Mouse (Mus musculus) liver, embryonic 15.5 days (tissue): Measurements from ENCODE around the gene Elob. TPM values are rescaled to one million over a fixed set of nuclear protein-coding genes. Genes with fewer than 3 reads are reported as not detected.

Experiments
- ATAC-seq: fragments of 200-750 bp; cut with Nextera tagmentation; 2 replicates; pipeline ENCODE4 v1.8.0; 2017; ENCODE audit warnings: moderate number of reproducible peaks, mild to moderate bottlenecking, moderate library complexity; ENCODE audit not compliant: insufficient read depth
- H3K27ac ChIP-seq: fragments of 300-500 bp; sonication (generic); replicated peaks from 2 replicates; pipeline ENCODE4 v1.5.1; 2015; ENCODE audit warnings: mild to moderate bottlenecking, inconsistent platforms
- H3K27me3 ChIP-seq: fragments of 300-500 bp; sonication (generic); 2 replicates; pipeline ENCODE4 v1.6.1; 2015; ENCODE audit warnings: mild to moderate bottlenecking, inconsistent platforms
- H3K36me3 ChIP-seq: fragments of 300-500 bp; sonication (generic); replicated peaks from 2 replicates; pipeline ENCODE4 v1.6.1; 2015; ENCODE audit warnings: moderate library complexity, mild to moderate bottlenecking, inconsistent platforms
- H3K4me1 ChIP-seq: fragments of 300-500 bp; sonication (generic); replicated peaks from 2 replicates; pipeline ENCODE4 v1.6.1; 2015; ENCODE audit warnings: inconsistent platforms
- H3K4me2 ChIP-seq: fragments of 300-500 bp; sonication (generic); 2 replicates; pipeline ENCODE4 v1.6.1; 2015; ENCODE audit warnings: moderate library complexity, mild to moderate bottlenecking, inconsistent platforms
- H3K4me3 ChIP-seq: fragments of 300-500 bp; sonication (generic); replicated peaks from 2 replicates; pipeline ENCODE4 v1.5.1; 2015; ENCODE audit warnings: mild to moderate bottlenecking, inconsistent platforms
- H3K9ac ChIP-seq: fragments of 300-500 bp; sonication (generic); 2 replicates; pipeline ENCODE4 v1.6.1; 2015; ENCODE audit warnings: moderate library complexity, mild to moderate bottlenecking, inconsistent platforms
- H3K9me3 ChIP-seq: fragments of 300-500 bp; sonication (generic); replicated peaks from 2 replicates; pipeline ENCODE4 v1.6.1; 2016; ENCODE audit warnings: inconsistent platforms
- WGBS: fragments of 180-500 bp; shearing (Covaris S2); methylation state at CpG from one replicate; pipeline ENCODE4 v1.1.7; 2015; ENCODE audit warnings: mixed read lengths; ENCODE audit not compliant: insufficient replicate concordance; 5-methylcytosine and 5-hydroxymethylcytosine counted together
- polyA plus RNA-seq: library from polyadenylated mRNA; unstranded; fragments of >200 nt; fragmentation: Nextera tagmentation; extraction: Ambion mirVana; gene quantifications from 2 replicates; pipeline ENCODE4 v1.2.1, GENCODE M21; 2015

Gene Elob
- polyA plus RNA-seq: 388 and 452 TPM in 2 replicates

GRCm38 (mm10) chr17:23829064-23829619 is at the start of gene Elob:
Gene Elob (minus strand): TSS chr17:23829136.
- H3K4me2 ChIP-seq: peak within 1 kb of the TSS; percentile 86
- peak within 1 kb of the TSS; percentile 85 for H3K9ac ChIP-seq
- WGBS: 1% methylated on average over 36 of the region's 42 CpGs
- peak within 1 kb of the TSS; percentile 84 for H3K4me3 ChIP-seq
- peak; percentile 92 for ATAC-seq
- H3K36me3 ChIP-seq: peaks cover 35% of the 10 kb centered on the region
- peaks cover 22% of the 10 kb centered on the region for H3K4me1 ChIP-seq
- H3K27ac ChIP-seq: peak within 1 kb of the TSS; percentile 86
- H3K9me3 ChIP-seq: no peaks in the 10 kb centered on the region
- peaks cover 27% of the 10 kb centered on the region for H3K27me3 ChIP-seq

DNA sequence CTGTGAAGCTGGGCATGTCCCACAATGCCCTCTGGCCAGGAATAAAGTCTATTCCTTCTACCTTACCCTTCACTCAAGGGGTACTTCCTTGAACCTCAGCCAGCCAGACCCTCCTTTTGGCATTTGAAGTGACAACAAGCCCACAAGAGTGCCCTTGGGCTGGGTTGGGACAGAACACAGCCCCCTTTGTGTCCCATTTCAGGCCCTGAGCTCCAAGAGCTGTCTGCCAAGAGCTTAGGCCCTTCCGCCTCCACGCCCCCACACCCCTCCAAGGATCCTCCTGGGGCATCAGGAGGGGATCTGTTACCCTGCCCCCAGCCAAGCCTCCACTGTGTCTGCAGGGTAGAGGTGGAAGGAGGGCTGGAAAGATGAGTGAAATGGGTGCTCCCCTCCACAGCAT is 48.2 kb upstream of the Elob start:
- Histone ChIP-seq H3K27ac (no peak overlapping the region), H3K36me3 (no peaks in the 10 kb centered on the region), H3K27me3 (no peaks in the 10 kb centered on the region), H3K9me3 (no peaks in the 10 kb centered on the region), H3K4me2 (no peak overlapping the region), H3K4me3 (no peak overlapping the region), H3K9ac (no peak overlapping the region), H3K4me1 (no peaks in the 10 kb centered on the region)
- 83% methylated on average over 2 of the region's 2 CpGs for WGBS
- no peak for ATAC-seq

DNA sequence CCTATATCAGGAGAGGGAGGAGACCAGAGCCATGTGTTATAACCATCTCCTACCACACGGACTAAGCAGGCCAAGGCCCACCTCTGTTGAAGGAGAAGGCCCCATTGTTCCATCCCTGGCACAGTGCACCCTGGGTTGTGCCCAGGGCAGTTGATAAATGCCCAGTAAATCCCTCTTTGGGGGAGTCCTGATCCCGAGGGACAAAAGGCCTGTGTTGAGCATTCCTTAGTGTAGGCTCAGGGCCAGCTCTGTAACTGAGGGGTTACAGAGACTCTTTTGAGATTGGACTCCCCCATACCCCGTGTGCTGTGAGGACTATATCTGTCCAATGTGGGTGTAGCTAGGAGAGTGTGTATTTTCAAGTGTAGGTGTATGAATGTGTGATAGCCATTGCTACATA is 47.8 kb upstream of the Elob start:
- Histone ChIP-seq H3K27me3 (no peaks in the 10 kb centered on the region), H3K9ac (no peak overlapping the region), H3K4me1 (no peaks in the 10 kb centered on the region), H3K4me2 (no peak overlapping the region), H3K27ac (no peak overlapping the region), H3K36me3 (no peaks in the 10 kb centered on the region), H3K9me3 (no peaks in the 10 kb centered on the region), H3K4me3 (no peak overlapping the region)
- 37% methylated on average over 3 of the region's 3 CpGs for WGBS
- no peak for ATAC-seq

DNA sequence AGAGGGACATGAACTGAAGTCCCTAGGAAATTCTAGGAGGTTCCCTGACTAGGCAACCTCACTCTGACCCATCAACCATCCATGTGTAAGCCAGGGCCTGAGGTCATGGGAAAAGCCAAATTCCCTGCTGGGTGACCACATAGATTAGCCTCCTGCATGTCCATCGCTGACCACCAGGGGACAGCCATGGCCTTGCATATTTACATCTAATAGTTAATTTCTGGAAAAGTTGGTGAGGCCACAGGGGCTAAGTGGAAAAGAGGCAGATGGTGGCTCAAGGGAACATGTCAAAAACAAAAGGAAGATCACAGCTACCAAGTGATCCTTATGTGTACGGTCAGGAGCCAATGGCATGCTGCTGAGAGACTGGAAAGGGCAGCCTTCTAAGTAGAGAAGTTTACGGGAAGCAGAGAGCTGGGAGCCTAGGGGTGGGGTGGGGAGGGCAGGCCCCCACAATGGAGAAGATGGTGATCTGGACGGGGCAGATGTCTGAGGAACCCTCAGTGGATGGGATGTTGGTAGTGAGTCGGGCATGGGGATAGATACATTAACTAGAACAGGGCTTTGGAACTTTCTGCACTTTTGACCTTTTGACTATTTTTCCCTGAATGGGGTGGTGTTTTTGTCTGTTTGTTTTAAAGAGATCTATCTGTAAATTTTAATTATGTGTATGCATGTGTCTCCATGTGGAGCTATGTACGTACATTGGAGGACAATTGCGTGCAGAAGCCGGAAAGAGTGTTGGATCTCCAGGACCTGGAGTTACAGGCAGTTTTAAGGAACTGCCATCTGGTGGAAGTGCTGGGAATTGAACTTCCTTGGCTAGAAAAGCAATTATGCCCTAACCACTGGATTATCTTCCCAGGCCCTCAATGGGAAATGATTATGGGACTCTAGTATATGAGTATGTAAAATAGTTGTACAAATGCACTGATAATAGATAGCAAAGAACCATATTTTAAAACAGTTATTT is 45.2 kb upstream of the Elob start:
- H3K27ac ChIP-seq: no peak overlapping the region
- H3K27me3 ChIP-seq: no peaks in the 10 kb centered on the region
- H3K4me2 ChIP-seq: no peak overlapping the region
- H3K4me3 ChIP-seq: no peak overlapping the region
- no peaks in the 10 kb centered on the region for H3K9me3 ChIP-seq
- WGBS: 38% methylated on average over 8 of the region's 8 CpGs
- H3K4me1 ChIP-seq: no peaks in the 10 kb centered on the region
- no peak overlapping the region for H3K9ac ChIP-seq
- no peaks in the 10 kb centered on the region for H3K36me3 ChIP-seq
- no peak for ATAC-seq

DNA sequence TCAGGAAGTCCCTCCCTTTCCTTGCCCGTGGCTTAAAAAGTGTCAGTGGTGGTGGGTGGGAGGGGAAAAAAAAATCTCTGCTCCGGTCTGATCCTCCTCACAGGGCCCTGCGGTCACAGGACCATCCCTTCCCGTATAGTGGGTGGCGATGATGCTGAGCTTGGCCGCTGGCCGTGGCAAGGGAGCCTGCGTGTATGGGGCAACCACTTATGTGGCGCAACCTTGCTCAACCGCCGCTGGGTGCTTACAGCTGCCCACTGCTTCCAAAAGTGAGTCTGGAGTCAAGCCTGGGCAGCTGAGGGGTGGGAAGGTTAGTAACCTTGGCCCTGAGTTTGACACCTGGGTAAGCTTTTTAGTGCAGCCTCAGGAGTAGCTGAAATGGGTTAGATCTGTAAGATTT is 39.6 kb upstream of the Elob start:
- Histone ChIP-seq H3K9ac (no peak overlapping the region), H3K27ac (no peak overlapping the region), H3K4me3 (no peak overlapping the region), H3K27me3 (no peaks in the 10 kb centered on the region), H3K36me3 (no peaks in the 10 kb centered on the region), H3K4me1 (no peaks in the 10 kb centered on the region), H3K4me2 (no peak overlapping the region), H3K9me3 (no peaks in the 10 kb centered on the region)
- WGBS: 74% methylated on average over 11 of the region's 11 CpGs
- no peak for ATAC-seq

- Histone ChIP-seq H3K27me3 (no peaks in the 10 kb centered on the region), H3K9ac (no peak within 1 kb of the TSS), H3K4me1 (no peaks in the 10 kb centered on the region), H3K9me3 (no peaks in the 10 kb centered on the region), H3K27ac (no peak within 1 kb of the TSS), H3K4me3 (no peak within 1 kb of the TSS), H3K4me2 (no peak within 1 kb of the TSS), H3K36me3 (no peaks in the 10 kb centered on the region)
- ATAC-seq: no peak
- WGBS: 73% methylated on average over 15 of the region's 15 CpGs
These were observed 38.8 kb upstream of the Elob start, which contains the start of gene Prss21 for GRCm38 (mm10) chr17:23867756-23868155. Gene Prss21 (plus strand): TSS chr17:23868056.

DNA sequence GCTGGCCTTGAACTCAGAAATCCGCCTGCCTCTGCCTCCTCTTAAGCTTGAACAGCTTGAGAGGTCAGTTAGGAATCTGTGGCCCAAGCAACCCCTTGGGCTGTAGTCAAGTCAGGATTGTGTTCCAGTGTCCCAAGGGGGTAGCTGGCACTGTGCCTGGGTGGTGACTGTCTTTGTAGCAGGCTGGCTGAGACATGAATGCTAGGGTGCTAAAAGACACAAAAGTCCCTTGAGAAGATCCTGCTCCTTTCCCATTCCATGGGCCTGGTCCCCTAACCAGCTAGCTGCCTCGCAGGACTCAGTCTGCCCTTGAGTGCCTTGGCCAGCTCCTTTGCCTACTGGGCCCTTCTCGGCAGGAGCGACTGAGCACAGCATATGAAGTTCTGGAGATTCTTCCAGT is 34.0 kb upstream of the Elob start:
- Histone ChIP-seq H3K4me1 (no peaks in the 10 kb centered on the region), H3K9ac (no peak overlapping the region), H3K27me3 (no peaks in the 10 kb centered on the region; the same call in 1 of the 2 replicates), H3K27ac (no peak overlapping the region), H3K36me3 (no peaks in the 10 kb centered on the region), H3K4me2 (no peak overlapping the region), H3K4me3 (no peak overlapping the region), H3K9me3 (no peaks in the 10 kb centered on the region)
- 59% methylated on average over 4 of the region's 4 CpGs for WGBS
- no peak for ATAC-seq

DNA sequence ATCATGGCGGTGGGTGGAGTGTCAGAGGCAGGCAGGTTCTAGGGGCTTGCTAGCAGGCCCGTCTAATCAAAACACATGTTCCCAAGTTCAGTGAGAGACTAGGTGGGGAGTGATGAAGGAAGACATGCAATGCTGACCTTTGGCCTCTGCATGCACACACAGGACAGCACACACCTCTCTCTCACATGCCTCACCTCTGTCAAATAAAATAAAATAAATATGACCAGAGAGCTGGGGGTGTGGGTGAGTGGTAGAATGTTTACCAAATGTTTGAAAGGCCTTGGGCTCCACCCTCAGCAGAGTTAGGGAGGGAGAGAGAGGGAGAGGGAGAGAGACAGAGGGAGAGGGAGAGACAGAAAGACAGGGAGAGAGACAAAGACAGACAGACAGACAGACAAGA is 29.0 kb upstream of the Elob start:
- no peaks in the 10 kb centered on the region for H3K4me1 ChIP-seq
- no peaks in the 10 kb centered on the region for H3K9me3 ChIP-seq
- no peak overlapping the region for H3K4me2 ChIP-seq
- no peak overlapping the region for H3K27ac ChIP-seq
- H3K4me3 ChIP-seq: no peak overlapping the region
- H3K36me3 ChIP-seq: no peaks in the 10 kb centered on the region
- 68% methylated on average over 2 of the region's 2 CpGs for whole genome bisulfite sequencing
- H3K9ac ChIP-seq: no peak overlapping the region
- no peak for ATAC-seq
- H3K27me3 ChIP-seq: no peaks in the 10 kb centered on the region; the same call in 1 of the 2 replicates

GRCm38 (mm10) chr17:23857193-23857592 is 28.3 kb upstream of the Elob start:
- Histone ChIP-seq H3K4me1 (no peaks in the 10 kb centered on the region), H3K27ac (no peak overlapping the region), H3K9me3 (no peaks in the 10 kb centered on the region), H3K9ac (no peak overlapping the region), H3K36me3 (no peaks in the 10 kb centered on the region), H3K27me3 (no peaks in the 10 kb centered on the region; the same call in 1 of the 2 replicates), H3K4me3 (no peak overlapping the region), H3K4me2 (no peak overlapping the region)
- ATAC-seq: no peak
- WGBS: 66% methylated on average over 6 of the region's 6 CpGs

- no peaks in the 10 kb centered on the region for H3K4me1 ChIP-seq
- H3K9me3 ChIP-seq: no peaks in the 10 kb centered on the region
- no peak overlapping the region for H3K27ac ChIP-seq
- ATAC-seq: no peak
- H3K27me3 ChIP-seq: no peaks in the 10 kb centered on the region
- no peak overlapping the region for H3K9ac ChIP-seq
- no peak overlapping the region for H3K4me3 ChIP-seq
- H3K36me3 ChIP-seq: no peaks in the 10 kb centered on the region
- H3K4me2 ChIP-seq: no peak overlapping the region
- WGBS: 75% methylated on average over 10 of the region's 10 CpGs
These were observed 25.4 kb upstream of the Elob start for GRCm38 (mm10) chr17:23854229-23854765.

DNA sequence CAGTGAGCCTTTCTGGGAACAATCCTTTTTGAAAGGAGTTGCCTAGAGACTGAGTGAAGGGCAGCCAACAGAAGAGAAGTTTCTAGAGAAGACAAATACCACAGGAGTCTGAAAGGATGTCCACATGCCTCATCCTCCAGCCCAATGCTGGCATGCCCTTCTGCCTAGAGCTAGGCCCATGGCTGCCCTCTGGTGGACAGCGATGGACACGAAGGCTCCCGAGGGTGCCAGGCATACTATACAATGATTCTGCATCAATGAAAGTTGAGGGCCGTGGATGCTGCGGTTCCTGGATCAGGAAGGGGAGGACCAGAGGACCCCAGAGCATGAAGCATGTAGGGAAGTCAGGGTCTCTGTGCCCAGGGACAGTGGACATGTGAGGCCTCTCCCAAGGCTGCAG is 24.4 kb upstream of the Elob start:
- no peak for ATAC-seq
- H3K9ac ChIP-seq: no peak overlapping the region
- H3K4me1 ChIP-seq: no peaks in the 10 kb centered on the region
- 27% methylated on average over 5 of the region's 5 CpGs for WGBS
- H3K27me3 ChIP-seq: no peaks in the 10 kb centered on the region
- H3K4me3 ChIP-seq: no peak overlapping the region
- no peaks in the 10 kb centered on the region for H3K36me3 ChIP-seq
- H3K4me2 ChIP-seq: no peak overlapping the region
- H3K27ac ChIP-seq: no peak overlapping the region
- no peaks in the 10 kb centered on the region for H3K9me3 ChIP-seq
